Mouse (Mus musculus) lung, adult 2 months (tissue): ENCODE measurements around the gene Nek10.

Experiments used
- CTCF ChIP-seq: fragments of 200-500 bp; IDR thresholded peaks from 2 replicates; pipeline ENCODE4 v1.5.1; 2011; ENCODE audit warnings: mild to moderate bottlenecking, low read length, control low read depth; ENCODE audit not compliant: insufficient read depth
- POLR2A ChIP-seq: fragments of 200-500 bp; IDR thresholded peaks from 2 replicates; pipeline ENCODE4 v1.6.1; 2011; ENCODE audit warnings: low read depth, mild to moderate bottlenecking, control low read depth, low read length, borderline replicate concordance; ENCODE audit errors: extremely low read depth

GRCm38 (mm10) chr14:14838109-14838508 is 34.9 kb downstream of the Nek10 start:
- TF ChIP-seq POLR2A = no peak
- no peak for TF ChIP-seq CTCF
